Mouse (Mus musculus) forebrain, embryonic 14.5 days (tissue): ENCODE measurements around the gene Kcnd3. TPM values are rescaled to one million over a fixed set of nuclear protein-coding genes. Genes with fewer than 3 reads are reported as not detected.

Experiments used
- ATAC-seq: fragments of 200-750 bp; cut with Nextera tagmentation; 2 replicates; pipeline ENCODE4 v1.8.0; 2017; ENCODE audit warnings: mild to moderate bottlenecking, moderate library complexity
- DNase-seq: peaks from one replicate; pipeline ENCODE4 v3.0.0-alpha.2; 2015; ENCODE audit warnings: low spot score
- H3K27ac ChIP-seq: fragments of 300-500 bp; sonication (generic); 2 replicates; pipeline ENCODE4 v1.5.1; 2014; ENCODE audit warnings: low read depth, mild to moderate bottlenecking, control low read depth, low read length, moderate library complexity
- H3K27me3 ChIP-seq: fragments of 300-500 bp; sonication (generic); replicated peaks from 2 replicates; pipeline ENCODE4 v1.6.1; 2014; ENCODE audit warnings: low read length, control low read depth, mixed read lengths; ENCODE audit not compliant: control insufficient read depth, insufficient read depth
- H3K36me3 ChIP-seq: fragments of 300-500 bp; sonication (generic); 2 replicates; pipeline ENCODE4 v1.6.1; 2014; ENCODE audit warnings: low read length, control low read depth; ENCODE audit not compliant: control insufficient read depth, insufficient read depth
- H3K4me1 ChIP-seq: fragments of 300-500 bp; sonication (generic); 2 replicates; pipeline ENCODE4 v1.6.1; 2014; ENCODE audit warnings: antibody characterized with exemption, low read length, control low read depth; ENCODE audit not compliant: control insufficient read depth, insufficient read depth
- H3K4me2 ChIP-seq: fragments of 300-500 bp; sonication (generic); 2 replicates; pipeline ENCODE4 v1.6.1; 2014; ENCODE audit warnings: mild to moderate bottlenecking, control low read depth, low read length
- H3K4me3 ChIP-seq: fragments of 300-500 bp; sonication (generic); 2 replicates; pipeline ENCODE4 v1.5.1; 2014; ENCODE audit warnings: low read depth, low read length, control low read depth
- H3K9ac ChIP-seq: fragments of 300-500 bp; sonication (generic); 2 replicates; pipeline ENCODE4 v1.6.1; 2014; ENCODE audit warnings: mild to moderate bottlenecking, low read length, control low read depth, moderate library complexity
- H3K9me3 ChIP-seq: fragments of 300-500 bp; sonication (generic); replicated peaks from 2 replicates; pipeline ENCODE4 v1.6.1; 2016; ENCODE audit warnings: low read length, control low read depth, mixed read lengths; ENCODE audit not compliant: control insufficient read depth
- WGBS: fragments of 180-500 bp; shearing (Covaris S2); extraction: QIAGEN DNeasy Blood & Tissue Kit; methylation state at CpG from one replicate; pipeline ENCODE4 v1.1.7; 2014; 5-methylcytosine and 5-hydroxymethylcytosine counted together
- polyA plus RNA-seq: library from polyadenylated mRNA; unstranded; fragments of >200 nt; fragmentation: Nextera tagmentation; extraction: Ambion mirVana; gene quantifications from 2 replicates; pipeline ENCODE4 v1.2.1, GENCODE M21; 2014

Gene Kcnd3
- polyA plus RNA-seq, 1 experiment from 2014 or later = 6.3 TPM

- Histone ChIP-seq H3K4me3 (no peak overlapping the region), H3K4me1 (no peaks in the 10 kb centered on the region), H3K27ac (no peak overlapping the region), H3K9me3 (no peaks in the 10 kb centered on the region), H3K27me3 (no peaks in the 10 kb centered on the region), H3K9ac (no peak overlapping the region), H3K36me3 (no peaks in the 10 kb centered on the region), H3K4me2 (no peak overlapping the region)
- 80% methylated on average over 3 of the region's 3 CpGs for WGBS
- DNase-seq (no peak), ATAC-seq (no peak)
Measured at GRCm38 (mm10) chr3:105669776-105670175, 217.6 kb downstream of the Kcnd3 start.

GRCm38 (mm10) chr3:105670801-105671200 lies 218.7 kb downstream of the Kcnd3 start:
- Histone ChIP-seq H3K27me3 (no peaks in the 10 kb centered on the region), H3K4me1 (no peaks in the 10 kb centered on the region), H3K27ac (no peak overlapping the region), H3K4me2 (no peak overlapping the region), H3K9me3 (no peaks in the 10 kb centered on the region), H3K36me3 (no peaks in the 10 kb centered on the region), H3K4me3 (no peak overlapping the region), H3K9ac (no peak overlapping the region)
- WGBS = 79% methylated on average over 1 of the region's 1 CpGs
- DNase-seq (no peak), ATAC-seq (no peak)

GRCm38 (mm10) chr3:105674595-105675218 lies 222.6 kb downstream of the Kcnd3 start:
- peaks cover 30% of the 10 kb centered on the region for H3K36me3 ChIP-seq
- no peaks in the 10 kb centered on the region for H3K4me1 ChIP-seq
- DNase-seq = peak; percentile 95
- H3K9ac ChIP-seq = no peak overlapping the region
- ATAC-seq = peak; percentile 86
- H3K9me3 ChIP-seq = no peaks in the 10 kb centered on the region
- no peaks in the 10 kb centered on the region for H3K27me3 ChIP-seq
- H3K4me2 ChIP-seq = no peak overlapping the region
- no peak overlapping the region for H3K4me3 ChIP-seq
- 18% methylated on average over 7 of the region's 7 CpGs for WGBS
- no peak overlapping the region for H3K27ac ChIP-seq

GRCm38 (mm10) chr3:105675932-105676331 lies 223.8 kb downstream of the Kcnd3 start:
- Histone ChIP-seq H3K4me1 (no peaks in the 10 kb centered on the region), H3K4me3 (no peak overlapping the region), H3K27ac (no peak overlapping the region), H3K9ac (no peak overlapping the region), H3K36me3 (peaks cover 35% of the 10 kb centered on the region), H3K27me3 (no peaks in the 10 kb centered on the region), H3K9me3 (no peaks in the 10 kb centered on the region), H3K4me2 (no peak overlapping the region)
- ATAC-seq = no peak
- DNase-seq = no peak
- 36% methylated on average over 2 of the region's 2 CpGs for WGBS

- 91% methylated on average over 7 of the region's 7 CpGs for WGBS
- DNase-seq = no peak
- H3K4me1 ChIP-seq = no peaks in the 10 kb centered on the region
- no peak overlapping the region for H3K9ac ChIP-seq
- no peaks in the 10 kb centered on the region for H3K9me3 ChIP-seq
- H3K4me2 ChIP-seq = no peak overlapping the region
- ATAC-seq = no peak
- no peak overlapping the region for H3K27ac ChIP-seq
- H3K27me3 ChIP-seq = no peaks in the 10 kb centered on the region
- peaks cover 60% of the 10 kb centered on the region for H3K36me3 ChIP-seq
- H3K4me3 ChIP-seq = no peak overlapping the region
Measured at GRCm38 (mm10) chr3:105680346-105680745, 228.2 kb downstream of the Kcnd3 start.

- Histone ChIP-seq H3K9ac (peak overlapping the region; percentile 88), H3K4me3 (peak overlapping the region; percentile 84), H3K9me3 (no peaks in the 10 kb centered on the region), H3K36me3 (peaks cover 20% of the 10 kb centered on the region), H3K27ac (peak overlapping the region; percentile 78), H3K4me2 (peak overlapping the region; percentile 63), H3K4me1 (peaks cover 5% of the 10 kb centered on the region), H3K27me3 (no peaks in the 10 kb centered on the region)
- DNase-seq (no peak), ATAC-seq (no peak)
- 9% methylated on average over 60 of the region's 60 CpGs for WGBS
Measured at GRCm38 (mm10) chr3:105686394-105687323, 234.5 kb downstream of the Kcnd3 start.

- ATAC-seq = peak; percentile 97
- peak within 1 kb of the TSS; percentile 63 for H3K4me2 ChIP-seq
Measured at GRCm38 (mm10) chr3:105687324-105688060, 235.4 kb downstream of the Kcnd3 start, which contains the start of gene Ddx20. Gene Ddx20 (minus strand): TSS chr3:105687574.

GRCm38 (mm10) chr3:105688536-105688935 lies 236.4 kb downstream of the Kcnd3 start:
- DNase-seq (no peak), ATAC-seq (no peak)
- H3K36me3 ChIP-seq = peaks cover 7% of the 10 kb centered on the region
- no peak overlapping the region for H3K4me2 ChIP-seq
- 93% methylated on average over 2 of the region's 2 CpGs for WGBS
- no peaks in the 10 kb centered on the region for H3K9me3 ChIP-seq
- peaks cover 5% of the 10 kb centered on the region for H3K4me1 ChIP-seq
- H3K27me3 ChIP-seq = no peaks in the 10 kb centered on the region
- no peak overlapping the region for H3K27ac ChIP-seq
- no peak overlapping the region for H3K4me3 ChIP-seq
- H3K9ac ChIP-seq = no peak overlapping the region

More at GRCm38 (mm10) chr3:105687324-105688060, 235.4 kb downstream of the Kcnd3 start, which contains the start of gene Ddx20:
- Histone ChIP-seq H3K9me3 (no peaks in the 10 kb centered on the region), H3K4me1 (peaks cover 5% of the 10 kb centered on the region), H3K27ac (peak within 1 kb of the TSS; percentile 78), H3K4me3 (peak within 1 kb of the TSS; percentile 84), H3K36me3 (peaks cover 17% of the 10 kb centered on the region), H3K9ac (peak within 1 kb of the TSS; percentile 88), H3K27me3 (no peaks in the 10 kb centered on the region)
- peak; percentile 99 for DNase-seq
- 0% methylated on average over 72 of the region's 72 CpGs for WGBS
